Mouse (Mus musculus) lung, adult 2 months (tissue): ENCODE measurements at regions not wholly inside any gene's neighbourhood (a gene's known extent, or its start where the extent isn't known, plus 50 kb on each side); places are given as distances from the start of the nearest gene placed in this dataset.

ENCODE experiments used
- CTCF ChIP-seq: fragments of 200-500 bp; IDR thresholded peaks from 2 replicates; pipeline ENCODE4 v1.5.1; 2011; ENCODE audit warnings: mild to moderate bottlenecking, low read length, control low read depth; ENCODE audit not compliant: insufficient read depth
- POLR2A ChIP-seq: fragments of 200-500 bp; IDR thresholded peaks from 2 replicates; pipeline ENCODE4 v1.6.1; 2011; ENCODE audit warnings: low read depth, mild to moderate bottlenecking, control low read depth, low read length, borderline replicate concordance; ENCODE audit errors: extremely low read depth

GRCm38 (mm10) chr4:58642236-58642635, 88.5 kb upstream of the Lpar1 start:
- TF ChIP-seq CTCF (no peak), POLR2A (no peak)
